Mouse (Mus musculus) urinary bladder, adult 18-20 months (tissue): ENCODE measurements around the gene Gm6169.
"Not testable (repeated sequence)": the region's sequence is repeated elsewhere in the genome, so short reads cannot be mapped to it uniquely, and the experiment has no call there.

Experiments used
- DNase-seq, 2 experiments: peaks; one replicate each; pipeline ENCODE4 v3.0.0; 2022; ENCODE audit warnings: low spot score in 2 of 2, mixed read lengths in 2 of 2

Gm6169 gene

DNA sequence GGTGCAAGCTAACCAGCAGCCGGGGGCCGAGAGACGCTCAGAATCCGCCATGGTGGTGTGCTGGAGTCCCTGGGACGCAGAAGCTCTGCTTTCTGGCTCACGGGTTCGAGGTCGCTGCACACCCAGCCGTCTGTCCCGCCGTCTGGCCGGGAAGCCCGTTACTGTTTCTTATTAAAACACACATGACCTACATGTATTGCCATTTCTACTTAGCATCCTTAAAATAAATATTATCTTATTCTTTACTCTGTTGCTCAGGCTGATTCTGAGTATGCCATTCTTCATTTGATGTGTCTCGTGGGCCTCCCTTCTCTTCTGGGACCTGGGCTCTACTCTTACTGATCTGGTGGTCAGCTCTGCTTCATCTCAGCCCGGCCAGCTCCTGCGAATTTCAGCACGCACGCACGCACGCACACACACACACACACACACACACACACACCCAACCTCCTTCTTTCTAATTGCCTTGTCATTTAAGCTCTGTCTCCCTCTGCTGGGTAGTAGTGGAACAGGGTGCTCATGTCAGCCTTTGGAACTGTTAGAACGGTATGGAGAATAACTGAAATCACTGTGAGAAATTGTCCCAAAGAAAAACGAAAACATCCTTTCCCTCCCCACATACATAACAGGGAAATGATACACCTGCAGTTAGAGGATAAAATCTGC, at the start of gene Gm6169:
Gm6169 (minus strand) TSS at position 51 of the 666 bp plus-strand sequence.
- peak in 1 of 2 experiments; percentile 24 for DNase-seq

DNA sequence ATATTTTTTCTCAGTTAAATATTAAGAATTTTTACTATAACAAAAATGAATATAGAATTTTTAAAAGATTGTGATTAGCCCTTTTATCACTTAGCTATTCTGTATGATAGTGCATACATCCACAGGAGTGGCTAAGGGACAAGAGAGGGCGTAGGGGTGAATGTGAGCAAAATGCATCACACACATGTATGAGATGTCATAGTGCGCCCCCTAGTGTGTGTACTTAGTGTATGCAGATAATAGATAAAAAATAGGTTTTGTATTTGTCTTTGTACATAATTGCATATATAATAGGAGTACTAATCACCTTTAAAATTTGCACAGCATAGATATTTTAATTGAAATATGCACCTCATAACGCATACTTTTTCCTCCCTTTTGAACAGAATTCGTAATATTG, 46.8 kb upstream of the Gm6169 start:
- no peak for DNase-seq

DNA sequence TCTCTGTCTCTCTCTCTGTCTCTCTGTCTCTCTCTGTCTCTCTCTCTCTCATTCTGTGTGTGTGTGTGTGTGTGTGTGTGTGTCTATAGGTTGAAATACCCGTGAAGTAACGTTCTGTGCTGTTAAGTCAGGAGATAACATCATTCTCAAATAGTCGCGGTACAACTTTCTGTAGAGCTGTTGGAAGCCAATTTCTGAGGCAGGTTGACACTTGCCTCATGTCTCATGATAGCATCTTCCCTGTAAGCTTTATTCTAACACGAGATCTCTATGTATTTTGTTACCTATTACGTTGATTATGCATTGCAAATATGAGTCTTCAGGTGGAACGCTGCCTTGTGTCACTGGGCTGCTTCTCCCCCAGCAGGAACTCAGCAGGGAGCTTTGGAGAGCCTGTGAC, 43.3 kb upstream of the Gm6169 start:
- peak in 1 of 2 experiments; percentile 8 for DNase-seq

DNA sequence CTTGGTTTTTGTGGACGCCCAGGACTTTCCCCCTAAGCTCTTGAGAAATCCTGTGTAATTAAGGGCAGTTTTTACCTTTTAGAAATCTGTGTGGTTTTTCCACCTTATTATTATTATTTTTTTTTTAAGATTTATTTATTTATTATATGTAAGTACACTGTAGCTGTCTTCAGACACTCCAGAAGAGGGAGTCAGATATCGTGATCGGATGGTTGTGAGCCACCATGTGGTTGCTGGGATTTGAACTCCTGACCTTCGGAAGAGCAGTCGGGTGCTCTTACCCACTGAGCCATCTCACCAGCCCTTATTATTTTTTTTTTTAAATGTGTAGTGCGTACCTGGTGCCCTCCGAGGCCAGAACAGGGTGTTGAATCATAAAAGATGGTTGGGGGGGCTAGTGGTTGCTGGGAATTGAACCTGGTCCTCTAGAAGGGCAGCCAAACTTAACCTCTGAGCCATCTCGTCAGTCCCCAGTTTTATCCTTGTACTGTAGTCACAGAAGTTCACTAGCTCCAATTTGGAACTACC, 39.4 kb upstream of the Gm6169 start:
- not testable (repeated sequence) for DNase-seq

GRCm38 (mm10) chr13:97137466-97138400, 38.7 kb upstream of the Gm6169 start, which contains the start of the genes Gfm2 and Nsa2:
Gfm2 (plus strand) TSS chr13:97137937.
Nsa2 (minus strand) TSS chr13:97137937.
- DNase-seq, result peak; percentile 82 to 87

- DNase-seq, result not testable (repeated sequence)
Observed at GRCm38 (mm10) chr13:97130413-97130812, 31.4 kb upstream of the Gm6169 start.

DNA sequence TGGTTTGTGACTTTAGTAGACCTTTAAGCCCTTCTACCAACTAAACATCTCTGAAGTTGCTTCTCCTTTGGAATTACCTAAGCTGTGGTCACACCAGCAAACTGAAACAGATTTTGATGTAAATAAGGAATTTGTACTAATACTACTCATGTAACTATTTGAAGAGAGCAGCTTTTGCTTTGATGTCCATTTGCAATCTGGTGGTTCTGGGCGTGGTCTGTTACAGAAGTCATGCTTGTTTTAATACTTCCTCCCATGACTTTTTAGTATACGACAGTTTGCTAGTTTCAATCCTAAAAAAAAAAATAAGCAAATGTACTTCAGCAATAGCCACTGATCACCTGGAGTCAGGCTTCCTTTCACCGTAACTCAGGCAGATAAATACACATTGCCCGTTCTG, 30.6 kb upstream of the Gm6169 start:
- DNase-seq, result not testable (repeated sequence)

DNA sequence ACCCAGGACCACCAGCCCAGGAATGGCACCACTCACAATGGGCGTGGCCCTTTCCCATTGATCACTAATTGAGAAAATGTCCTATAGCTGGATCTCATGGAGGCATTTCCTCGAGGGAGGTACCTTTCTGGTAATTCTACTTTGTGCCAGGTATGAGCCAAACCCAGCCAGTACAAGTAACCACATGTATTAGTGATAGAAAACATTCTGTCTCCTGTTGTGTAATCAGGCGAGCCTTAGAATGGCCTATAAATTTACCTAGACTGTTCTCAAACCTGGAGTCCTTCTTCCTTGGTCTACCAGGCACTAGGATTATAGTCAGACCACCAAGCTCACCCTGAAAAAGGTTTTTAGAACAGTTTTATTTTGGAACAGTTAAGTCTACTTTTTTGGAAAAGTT, 22.3 kb upstream of the Gm6169 start:
- no peak for DNase-seq

- no peak for DNase-seq
Observed at GRCm38 (mm10) chr13:97109046-97109445, 10.0 kb upstream of the Gm6169 start.

- DNase-seq, result not testable (repeated sequence)
Observed at GRCm38 (mm10) chr13:97107721-97108120, 8.7 kb upstream of the Gm6169 start.

DNA sequence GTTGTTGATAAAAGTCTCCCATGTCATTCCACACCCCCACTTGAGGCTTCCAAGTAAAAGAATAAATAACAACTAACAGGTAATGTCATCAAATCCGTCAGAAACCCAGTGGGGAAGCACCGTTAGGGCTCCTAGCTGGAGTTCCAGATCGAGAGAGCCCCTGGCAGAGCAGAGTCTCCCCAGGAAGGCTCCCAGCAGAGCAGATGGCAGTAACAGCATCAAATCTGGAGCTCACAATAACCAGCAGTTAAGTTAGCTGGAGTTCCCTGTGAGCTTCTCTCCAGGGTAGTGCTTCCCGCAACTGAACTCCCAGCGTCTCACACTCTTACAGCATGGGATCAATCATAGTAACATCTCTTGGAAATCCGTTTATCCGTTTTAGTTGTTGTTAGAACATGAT, 6.0 kb upstream of the Gm6169 start:
- DNase-seq, result no peak

DNA sequence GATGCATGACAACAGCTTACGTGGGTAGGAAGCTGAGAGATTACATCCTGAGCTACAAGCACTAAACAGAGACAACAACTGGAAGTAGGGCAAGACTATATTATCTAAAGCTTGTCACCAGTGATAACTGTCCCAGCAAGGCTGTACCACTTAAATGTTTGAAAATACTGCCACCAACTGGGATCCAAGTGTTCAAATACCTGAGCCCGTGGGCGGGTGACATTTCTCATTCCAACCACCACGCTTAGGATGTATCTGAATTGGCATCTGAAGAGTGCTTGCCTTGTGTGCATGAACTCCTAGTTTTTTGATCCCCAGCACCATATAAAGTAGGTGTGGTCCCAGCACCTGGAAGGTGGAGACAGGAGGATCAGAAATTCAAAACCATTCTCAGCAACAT, 3.3 kb downstream of the Gm6169 start:
- DNase-seq, result no peak

DNA sequence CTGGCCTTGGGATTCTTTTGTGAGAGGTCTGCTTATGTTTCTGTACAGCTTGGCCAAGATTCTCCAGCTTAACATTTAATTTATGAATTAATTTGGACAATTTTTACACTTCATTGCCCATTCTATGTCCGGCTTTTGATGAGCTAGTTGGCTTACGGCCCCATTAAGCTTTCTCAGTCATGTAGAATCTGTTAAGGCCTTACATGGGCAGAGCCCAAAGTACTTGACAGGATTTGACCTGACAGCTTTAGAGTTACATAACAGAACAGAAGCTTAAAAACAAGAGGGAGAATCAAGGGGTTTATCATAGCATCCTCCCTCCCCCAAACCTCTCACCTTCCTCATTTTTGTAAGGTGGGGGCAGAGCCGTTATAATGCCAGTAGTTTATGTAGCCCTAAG, 10.9 kb downstream of the Gm6169 start:
- no peak for DNase-seq

DNA sequence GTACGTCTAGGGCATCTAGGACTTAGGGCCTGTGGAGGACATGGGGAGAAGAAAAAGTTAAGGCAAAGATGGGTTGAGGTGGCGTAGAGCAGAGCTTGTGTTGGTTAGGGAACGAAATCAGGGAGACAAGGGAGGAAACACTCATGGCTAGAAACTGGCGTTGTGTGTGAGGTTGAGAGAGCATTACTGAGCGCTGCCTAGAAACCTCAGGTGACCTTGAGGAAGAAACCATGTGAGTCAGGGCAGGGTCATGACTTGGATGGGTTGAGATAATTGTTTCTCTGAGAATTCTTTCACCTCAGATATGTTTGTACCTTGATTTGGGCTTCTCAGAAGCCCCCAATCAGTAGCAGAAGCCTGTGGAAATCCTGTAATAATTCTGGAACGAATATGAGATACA, 11.6 kb downstream of the Gm6169 start:
- DNase-seq, result no peak

GRCm38 (mm10) chr13:97086316-97086715, 12.7 kb downstream of the Gm6169 start:
- no peak for DNase-seq

GRCm38 (mm10) chr13:97082432-97082831, 16.6 kb downstream of the Gm6169 start:
- DNase-seq, result no peak

GRCm38 (mm10) chr13:97080615-97081014, 18.4 kb downstream of the Gm6169 start:
- no peak for DNase-seq

GRCm38 (mm10) chr13:97080201-97080600, 18.8 kb downstream of the Gm6169 start:
- DNase-seq, result no peak

GRCm38 (mm10) chr13:97077556-97077955, 21.5 kb downstream of the Gm6169 start:
- DNase-seq, result no peak

DNA sequence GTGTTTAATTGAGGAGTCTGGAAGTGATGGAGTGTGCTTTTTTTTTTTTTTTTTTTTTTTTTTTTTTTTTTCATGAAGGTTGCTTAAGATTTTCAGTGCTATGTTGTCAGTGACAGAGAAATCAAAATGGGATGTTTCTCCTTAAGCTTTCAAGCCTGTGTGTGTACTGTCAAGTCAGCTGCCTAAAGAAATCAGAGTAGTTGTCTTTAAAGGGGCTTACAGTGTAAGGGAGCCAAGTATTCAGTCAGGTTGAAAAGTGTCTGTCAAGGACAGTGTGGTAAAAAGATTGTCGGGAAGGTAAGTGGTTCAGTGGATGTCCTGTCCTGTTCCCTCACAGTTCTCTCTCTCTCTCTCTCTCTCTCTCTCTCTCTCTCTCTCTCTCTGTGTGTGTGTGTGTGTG, 25.5 kb downstream of the Gm6169 start:
- no peak for DNase-seq

DNA sequence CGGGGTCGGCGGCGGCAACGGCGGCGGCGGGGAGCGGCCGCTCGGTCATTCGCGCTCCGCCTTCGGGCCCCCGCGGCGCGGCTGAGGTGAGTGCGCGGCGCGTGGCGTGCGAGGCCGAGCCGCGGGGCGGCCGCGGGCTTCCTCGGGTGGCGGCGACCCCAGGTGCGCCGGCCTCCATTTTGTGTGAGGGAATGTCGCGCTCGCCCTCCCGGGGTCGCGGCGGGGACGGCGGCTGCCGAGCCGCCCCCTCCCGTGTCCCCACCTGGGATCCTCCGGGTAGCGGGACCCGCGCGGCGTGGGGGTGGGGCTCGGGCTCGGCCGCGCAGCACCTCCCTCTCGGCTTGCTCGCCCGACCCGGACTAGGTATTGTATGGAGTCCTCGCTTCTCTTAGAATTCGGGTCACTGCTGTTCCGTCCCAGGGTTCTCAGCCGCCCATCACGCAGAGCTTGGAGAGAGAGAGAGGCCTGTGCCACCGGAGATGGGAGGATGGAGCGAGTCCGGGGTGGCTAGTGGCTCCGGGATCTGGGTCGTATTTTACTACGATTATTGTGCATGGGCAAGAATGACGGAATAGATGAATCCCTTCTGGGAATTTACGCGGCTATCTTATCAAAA, 27.3 kb downstream of the Gm6169 start:
- peak in 1 of 2 experiments; percentile 14 for DNase-seq
